Mouse (Mus musculus): ENCODE measurements around the gene Cux2.

The Cux2 gene

DNA sequence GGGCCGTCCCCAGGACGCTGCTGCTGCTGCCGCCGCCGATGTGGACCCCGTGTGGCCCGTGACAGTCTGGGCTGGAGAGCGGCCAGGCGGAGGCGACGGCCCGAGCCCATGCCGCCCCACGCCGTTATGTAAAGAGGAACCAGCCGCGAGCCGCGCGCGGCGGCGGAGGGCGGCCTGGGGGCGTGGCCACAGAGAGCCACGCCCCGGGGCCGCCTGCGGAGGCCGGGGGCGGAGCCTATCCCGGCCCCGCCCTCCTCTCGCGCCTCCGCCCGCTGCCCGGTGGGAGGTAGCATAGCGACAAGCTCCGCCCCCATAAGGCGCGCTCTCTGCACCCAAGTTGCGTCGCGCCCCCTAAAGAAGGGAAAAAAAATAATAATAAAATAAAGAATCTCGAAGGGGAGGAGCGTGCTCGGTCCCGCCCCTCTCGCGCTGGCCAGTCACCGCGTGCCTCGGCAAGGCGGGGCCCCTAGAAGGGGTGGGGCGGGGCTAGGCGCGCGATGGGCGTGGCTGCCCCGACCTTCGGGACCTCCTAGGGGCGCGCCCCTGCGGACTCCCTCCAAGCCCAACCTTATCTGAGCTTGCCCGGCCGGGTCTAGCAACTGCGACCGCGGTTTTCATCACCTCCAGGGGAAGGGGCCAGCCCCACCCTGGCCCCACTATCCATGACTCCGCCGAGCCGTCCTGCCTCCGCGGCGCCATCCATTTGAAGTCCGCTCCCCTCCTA lies 213.0 kb downstream of the Cux2 start:
- peak; percentile 74 to 80 for DNase-seq (ENCODE audit: low spot score in 2 of 2)

DNA sequence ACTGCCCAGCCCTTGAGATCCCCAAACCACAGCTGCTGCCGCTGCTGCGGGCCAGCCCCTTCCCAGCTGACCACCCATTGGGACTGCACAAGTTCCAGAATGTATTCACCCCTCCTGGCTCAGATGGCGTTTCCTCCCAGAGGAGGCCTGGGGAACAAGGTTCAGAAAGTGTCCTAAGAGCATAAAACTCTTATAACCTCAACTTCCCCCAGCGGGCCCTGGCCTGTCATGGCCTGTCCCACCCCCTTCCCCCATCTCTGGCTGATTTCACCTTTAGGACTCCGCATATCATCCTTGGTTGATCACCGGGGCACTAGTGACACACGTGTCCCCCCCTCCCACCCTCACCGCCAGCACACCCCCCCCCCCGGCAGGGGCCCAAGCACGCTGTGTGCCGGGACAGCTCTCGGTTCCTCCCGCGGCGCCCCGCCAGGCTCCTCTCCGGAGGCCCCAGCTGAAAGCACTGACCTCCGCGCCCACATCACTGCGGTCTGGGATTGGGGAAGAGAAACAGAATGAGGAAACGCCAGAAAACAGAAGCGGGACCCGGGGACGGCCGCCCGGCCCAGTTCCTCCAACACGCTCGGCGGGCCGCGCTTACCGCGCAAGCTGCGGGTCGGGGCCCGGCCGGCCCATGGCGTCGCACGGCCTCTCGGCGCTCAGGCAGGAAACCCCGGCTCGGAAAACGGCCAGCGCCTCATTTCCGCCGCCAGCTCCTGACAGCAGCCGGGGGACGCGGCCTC lies 213.8 kb downstream of the Cux2 start:
- peak in 1 of 2 experiments; percentile 68 for DNase-seq (ENCODE audit: low spot score in 2 of 2)

DNA sequence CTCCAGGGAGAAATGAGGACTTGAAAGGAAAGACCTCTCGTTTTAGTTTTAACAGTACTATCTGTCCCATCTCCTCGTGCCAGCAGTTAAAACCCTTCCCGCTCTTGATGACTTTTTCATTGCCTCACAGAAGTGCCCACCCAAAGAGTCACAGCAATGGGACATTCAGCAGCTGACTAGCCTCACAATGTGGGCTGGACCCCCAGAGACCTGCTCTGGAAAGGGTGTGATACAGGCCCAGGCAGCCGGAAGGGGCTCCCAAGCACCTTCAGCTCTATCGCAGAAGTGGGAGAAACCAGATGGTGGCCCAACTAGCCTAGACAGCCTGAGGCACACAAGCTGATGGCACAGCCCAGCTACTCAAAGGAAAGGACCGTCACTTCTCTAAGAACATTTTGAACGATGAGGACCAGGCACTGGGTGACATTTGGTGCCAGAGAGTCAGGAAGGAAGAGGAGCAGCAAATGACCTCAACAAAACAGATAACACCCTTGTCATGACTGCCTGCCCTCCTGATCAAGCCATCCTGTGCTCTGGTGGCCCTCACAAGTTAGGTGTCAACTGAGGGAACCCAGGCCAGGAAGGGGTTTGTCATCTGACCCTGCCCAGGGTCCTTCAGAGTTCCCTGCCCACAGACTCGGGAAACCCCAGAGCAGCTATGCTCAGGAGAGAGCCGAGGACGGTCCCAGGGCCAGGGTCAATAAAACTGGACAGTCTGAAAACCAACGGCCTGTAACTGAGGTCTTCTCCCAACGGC lies 214.7 kb downstream of the Cux2 start:
- DNase-seq (ENCODE audit: low spot score in 2 of 2) = no peak

DNA sequence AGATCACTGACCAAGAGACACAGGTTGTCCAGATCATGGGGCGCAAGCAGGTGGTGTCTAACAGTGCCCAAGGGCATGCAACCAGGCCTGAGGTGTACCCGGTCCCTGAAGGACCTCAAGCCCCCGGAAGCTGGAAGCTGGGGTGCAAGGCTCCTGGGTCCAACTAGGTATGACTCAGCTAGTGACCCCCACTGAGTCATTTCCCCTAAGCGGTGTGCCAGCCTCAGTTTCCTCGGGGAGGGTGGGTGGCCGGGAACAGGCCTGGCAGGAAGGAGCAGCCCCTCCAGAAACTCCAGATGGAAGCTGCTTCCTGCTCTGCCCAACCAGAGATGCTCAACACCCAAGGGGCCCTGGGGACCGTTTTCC lies 215.7 kb downstream of the Cux2 start:
- no peak for DNase-seq (ENCODE audit: low spot score in 2 of 2)

DNA sequence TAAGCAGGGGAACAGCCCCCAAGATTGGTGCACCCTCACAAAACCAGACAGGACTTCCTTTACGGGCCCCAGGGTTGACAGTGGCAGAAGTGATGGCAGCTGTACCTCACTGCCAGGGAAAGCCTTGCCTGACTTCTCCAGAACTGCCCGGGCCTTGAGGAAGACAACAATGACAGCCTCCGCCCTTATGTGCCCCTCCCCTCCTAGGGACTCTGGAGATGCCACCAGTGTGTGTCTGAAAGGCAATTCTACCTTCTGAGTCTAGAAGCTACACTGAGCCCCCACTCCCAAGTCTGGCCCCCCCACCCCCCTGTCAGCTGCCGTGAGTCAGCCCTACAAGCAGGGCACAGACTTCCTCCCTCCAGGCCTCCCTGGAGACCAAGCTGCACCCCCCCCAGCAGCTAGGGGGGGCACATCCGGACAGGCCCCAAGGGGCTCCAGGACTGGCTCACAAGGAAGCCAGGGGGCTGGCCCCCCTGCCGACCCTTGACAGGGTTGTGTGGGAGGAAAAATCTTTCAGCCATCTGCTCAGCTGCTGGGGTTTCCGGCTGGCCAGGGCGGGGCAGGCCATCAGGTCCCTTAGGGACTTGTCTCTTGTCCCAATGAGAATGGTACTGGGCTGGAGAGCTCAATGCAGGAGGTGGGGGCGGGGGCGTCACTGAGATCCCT lies 216.2 kb downstream of the Cux2 start:
- DNase-seq (ENCODE audit: low spot score in 2 of 2) = peak in 1 of 2 experiments; percentile 66

DNA sequence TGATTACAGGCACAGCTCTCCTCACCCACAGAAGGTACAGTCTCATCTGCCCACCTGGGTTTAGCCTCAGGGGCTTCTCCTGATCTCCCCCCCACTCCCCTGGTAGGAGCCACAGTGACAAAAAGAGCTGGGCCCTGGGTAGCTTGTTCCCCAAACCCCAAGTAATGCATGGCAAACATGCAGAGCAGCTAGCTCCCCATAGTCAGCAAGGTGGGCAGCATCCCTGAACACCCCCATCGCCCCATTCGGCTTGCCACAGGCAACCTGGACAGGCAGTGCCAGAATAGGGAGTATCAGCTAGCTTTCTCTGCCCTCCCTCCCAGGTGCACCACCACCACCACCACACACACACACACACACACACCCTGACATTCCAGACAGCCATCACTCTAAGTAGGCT lies 216.7 kb downstream of the Cux2 start:
- DNase-seq (ENCODE audit: low spot score in 2 of 2) = no peak

DNA sequence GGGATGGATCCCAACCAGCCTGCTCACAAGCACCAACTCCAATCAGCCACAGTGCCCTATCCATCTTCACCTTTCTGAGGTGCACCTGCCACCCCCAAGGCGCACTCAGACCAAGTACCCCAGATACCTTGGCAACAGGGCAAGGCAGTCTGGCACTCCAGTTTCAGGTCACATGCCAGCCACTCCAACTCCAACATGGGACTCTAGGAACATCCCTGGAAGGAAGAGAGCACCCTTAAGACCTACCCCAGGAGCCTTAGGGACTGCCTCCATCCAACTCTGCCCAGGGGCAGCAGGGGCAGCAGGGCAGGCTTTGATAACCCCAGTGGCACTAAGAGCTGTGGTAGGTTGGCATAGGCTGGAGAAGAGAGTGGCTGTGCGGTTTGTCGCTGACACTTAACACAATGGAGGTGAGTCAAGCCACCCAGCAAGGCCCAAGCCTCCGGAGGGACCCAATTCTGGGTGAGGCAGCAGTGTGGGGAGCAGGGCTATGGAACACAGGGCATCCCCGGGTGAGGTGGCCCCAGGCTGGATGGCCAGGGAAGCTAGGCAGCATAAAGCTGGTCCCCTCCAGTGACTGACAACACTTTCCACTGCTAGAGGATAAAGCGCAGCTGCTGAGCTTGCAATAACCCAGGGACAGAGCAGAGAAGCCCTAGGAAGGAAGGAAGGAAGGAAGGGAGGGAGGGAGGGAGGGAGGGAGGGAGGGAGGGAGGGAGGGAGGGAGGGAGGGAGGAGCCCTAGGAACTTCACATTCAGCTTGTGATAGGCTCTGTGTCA lies 217.3 kb downstream of the Cux2 start:
- DNase-seq (ENCODE audit: low spot score in 2 of 2) = no peak

DNA sequence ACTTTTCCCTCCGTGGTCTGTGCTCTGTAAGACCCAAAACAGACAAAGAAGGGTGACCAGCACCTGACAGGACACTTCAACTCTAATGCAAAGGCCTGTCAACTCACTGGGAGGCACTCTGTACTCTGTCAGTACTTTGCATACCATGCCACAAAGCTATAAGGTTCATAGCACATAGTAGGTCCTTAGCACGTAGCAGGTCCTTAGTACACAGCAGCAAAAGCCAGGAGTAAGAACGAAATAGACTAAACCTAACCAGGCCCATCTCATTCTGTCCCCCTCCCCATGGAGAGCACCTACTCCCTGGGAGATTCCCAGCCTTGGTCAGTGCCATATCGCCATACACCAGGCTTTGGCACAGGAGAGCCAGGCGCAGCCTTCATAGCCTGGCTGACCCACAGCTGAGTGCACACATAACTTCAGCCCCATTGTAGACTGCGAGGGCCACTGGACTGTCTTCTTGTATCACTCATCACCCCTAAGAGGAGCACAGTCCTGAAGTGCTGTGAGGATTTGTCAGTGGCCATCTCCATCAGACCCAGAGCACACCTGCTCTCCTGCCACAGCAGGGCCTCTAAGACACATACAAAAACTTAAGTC lies 218.8 kb downstream of the Cux2 start:
- no peak for DNase-seq (ENCODE audit: low spot score in 2 of 2)

DNA sequence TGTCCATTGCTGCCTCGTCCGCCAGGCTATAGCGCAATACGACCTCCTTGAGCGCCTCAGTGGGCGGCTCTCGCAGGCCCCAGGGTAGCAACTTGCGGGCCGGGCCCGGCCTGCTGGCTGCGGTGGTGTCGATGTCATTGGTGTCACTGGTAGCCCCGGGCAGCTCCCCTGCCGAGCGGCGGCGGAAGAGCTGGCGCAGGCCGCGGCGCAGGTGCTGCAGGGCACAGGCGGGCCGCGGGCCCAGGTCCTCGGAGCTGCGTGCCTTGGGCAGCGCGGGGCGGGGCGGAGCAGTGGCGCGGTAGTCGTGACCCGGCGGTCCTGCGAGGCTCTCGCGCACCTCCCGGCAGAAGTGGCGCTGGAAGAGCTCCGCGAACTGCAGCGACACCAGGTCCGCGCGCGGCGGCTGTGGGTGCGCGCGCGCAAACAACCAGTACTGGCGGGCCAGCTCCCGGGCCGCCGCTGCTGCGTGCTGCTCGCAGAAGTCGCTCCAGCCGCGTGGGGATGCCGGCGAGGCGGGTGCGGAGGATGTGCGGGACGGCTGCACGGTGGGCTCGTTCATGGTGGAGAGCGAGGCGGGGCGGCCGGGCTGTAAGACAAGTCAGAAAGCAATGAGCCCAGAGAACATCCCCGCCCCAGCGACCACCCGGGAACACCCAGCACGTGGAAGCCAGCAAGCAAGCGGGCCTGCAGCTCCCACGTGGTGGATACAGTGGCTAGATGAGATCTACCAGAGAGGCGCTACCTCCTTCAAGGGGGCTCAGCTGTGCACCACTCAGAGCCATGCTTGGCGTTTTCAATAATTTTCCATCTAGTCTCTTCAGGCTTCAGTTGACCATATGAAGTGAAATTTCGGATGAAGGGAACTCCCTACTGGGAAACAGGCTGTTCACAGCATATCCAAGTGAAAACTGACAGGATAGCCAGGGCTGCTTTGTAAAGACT lies 221.1 kb downstream of the Cux2 start:
- DNase-seq (ENCODE audit: low spot score in 2 of 2) = no peak

DNA sequence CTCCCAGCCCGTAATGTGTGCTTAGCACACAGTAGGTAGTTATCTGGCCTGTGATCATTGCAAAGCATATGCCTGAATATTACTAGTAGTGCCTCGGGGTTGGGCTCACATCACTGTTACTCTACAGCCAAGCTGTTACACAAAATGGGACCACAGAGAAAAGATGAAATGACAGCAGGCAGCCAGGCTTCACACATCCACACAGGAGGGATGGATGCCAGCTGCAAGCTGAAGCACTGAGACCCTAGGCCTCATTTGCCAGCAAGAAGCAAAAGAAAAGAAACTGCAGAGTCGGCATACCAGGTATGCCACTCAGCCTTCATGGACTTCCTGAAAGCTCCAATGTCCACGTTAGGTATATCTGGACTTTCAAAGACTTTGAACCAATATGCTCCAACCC lies 222.0 kb downstream of the Cux2 start:
- no peak for DNase-seq (ENCODE audit: low spot score in 2 of 2)

DNA sequence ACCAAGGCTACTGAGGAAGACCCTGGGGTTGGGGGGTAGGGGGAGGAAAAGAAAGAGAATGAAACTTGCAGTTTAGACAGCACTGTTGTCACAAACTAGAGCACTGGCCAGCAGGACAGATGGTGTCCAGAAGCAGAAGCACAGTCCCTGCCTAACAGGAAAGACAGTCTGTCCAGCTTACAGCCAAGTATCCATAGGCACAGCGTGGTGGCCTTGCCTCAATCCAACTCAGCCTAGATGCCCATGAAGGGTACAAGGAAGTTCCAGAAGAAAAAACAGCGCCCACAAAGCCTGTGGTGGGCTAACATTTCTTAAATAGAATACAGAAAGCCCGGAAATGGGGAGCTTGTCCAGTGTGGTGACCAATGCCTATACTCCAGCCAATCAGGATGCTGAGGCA lies 224.3 kb downstream of the Cux2 start:
- DNase-seq (ENCODE audit: low spot score in 2 of 2) = no peak

DNA sequence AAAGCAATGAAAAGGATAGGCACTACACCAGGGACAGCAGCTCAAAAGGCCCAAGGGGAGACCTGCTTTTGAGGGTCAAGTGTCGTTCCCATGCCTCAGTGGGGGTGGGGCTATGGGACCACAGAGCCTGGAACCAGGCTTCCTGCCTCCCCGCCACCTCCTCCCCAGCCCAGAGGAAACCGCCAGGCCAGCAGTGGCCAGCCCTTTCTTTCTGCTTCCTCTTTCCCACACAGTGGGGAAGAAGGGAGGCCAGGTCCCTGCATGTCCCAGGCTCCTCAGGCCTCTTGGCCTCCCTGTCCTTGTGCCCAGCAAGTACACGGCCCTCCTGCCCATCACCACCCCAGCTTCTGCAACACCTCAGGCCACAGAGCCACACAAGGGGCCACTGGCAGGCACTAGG lies 225.8 kb downstream of the Cux2 start:
- DNase-seq (ENCODE audit: low spot score in 2 of 2) = no peak

DNA sequence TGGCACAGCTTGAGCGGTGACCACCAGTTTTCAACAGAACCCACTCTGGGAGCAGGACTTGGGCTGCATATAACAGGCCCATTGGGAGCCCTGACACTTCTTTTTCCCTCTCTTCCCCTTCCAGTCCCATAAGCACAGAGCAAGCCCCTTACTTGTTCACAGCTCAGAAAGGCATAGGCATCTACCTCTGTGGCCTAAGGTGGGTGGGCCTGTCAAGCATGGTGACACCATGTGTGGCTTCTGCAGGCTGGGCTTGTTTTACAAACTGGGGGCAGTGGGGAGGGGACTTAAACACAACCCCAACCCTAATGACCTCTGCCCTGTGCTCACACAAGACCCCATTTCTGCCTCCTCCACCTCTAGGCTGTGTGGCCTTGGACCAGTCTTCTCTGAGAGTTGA lies 226.2 kb downstream of the Cux2 start:
- DNase-seq (ENCODE audit: low spot score in 2 of 2) = no peak

DNA sequence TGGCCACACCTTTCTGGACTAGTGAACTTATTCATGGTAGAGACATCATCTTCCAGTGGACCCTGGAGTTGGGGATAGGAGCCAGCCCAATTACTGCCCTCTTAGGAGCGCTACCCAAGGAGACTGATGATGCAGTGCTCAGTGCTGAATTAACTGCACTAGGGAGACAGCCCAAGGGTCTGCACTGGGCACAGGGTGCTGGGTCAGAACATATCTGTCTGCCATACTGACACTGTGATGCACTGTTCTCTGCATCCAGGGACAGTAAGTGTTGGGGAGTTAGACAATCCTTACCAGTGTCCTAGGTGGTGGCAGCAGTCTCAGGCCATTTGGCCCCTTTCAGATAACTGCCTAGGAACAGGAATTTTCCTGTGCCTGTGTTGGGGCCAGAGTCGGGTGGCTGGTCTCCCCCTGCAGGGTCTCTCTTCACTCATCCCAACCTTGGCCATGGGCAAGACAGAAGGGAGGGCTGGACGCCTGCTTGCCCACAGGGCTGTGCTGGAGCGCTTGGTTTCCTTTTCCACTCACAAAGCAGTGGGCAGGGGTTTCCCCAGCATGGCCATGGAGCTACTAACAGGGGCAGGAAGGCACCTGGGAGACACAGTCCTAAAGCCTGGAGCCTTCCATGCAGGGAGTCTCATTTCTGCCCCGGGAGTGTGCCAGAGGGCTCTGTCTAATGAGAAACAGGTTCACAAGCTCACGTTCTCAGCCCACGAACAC lies 227.0 kb downstream of the Cux2 start:
- peak in 1 of 2 experiments; percentile 6 for DNase-seq (ENCODE audit: low spot score in 2 of 2)

DNA sequence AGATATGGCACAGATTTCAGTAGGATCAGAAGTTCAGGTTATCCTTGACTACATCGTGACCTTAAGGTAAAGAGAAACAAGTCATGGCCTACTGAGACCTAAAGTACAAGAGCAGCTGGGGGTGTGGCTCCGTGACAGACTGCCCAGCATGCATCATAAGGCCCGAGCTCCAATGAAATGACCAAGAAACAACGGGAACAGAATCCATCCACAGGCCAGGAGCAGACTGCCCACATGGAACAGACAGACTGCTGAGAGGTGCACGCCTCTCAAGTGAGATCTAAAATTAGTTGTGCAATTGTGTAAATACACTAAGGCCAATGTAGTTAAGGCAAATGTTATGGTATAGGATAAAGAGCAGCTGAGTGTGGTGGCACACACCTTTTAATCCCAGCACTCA lies 228.3 kb downstream of the Cux2 start:
- no peak for DNase-seq (ENCODE audit: low spot score in 2 of 2)

DNA sequence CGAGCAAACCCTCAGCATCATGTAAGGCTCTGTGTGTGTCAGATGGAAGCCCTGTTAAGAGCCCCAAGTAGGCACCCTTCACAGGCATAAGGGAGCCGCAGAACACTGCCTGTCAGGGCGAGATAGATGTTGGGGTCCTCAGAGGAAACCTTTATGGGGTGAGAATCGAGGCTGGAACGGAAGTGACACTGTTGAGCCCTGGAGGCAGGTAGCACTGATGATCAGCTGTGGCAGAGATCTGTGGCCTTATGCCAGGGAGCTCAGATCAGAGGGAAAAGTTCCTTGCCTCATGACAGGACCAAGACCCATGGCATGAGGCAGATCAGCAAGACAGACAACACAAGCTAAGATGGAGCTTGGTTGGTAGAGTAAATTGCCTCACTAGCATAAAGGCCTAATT lies 228.8 kb downstream of the Cux2 start:
- DNase-seq (ENCODE audit: low spot score in 2 of 2) = no peak

DNA sequence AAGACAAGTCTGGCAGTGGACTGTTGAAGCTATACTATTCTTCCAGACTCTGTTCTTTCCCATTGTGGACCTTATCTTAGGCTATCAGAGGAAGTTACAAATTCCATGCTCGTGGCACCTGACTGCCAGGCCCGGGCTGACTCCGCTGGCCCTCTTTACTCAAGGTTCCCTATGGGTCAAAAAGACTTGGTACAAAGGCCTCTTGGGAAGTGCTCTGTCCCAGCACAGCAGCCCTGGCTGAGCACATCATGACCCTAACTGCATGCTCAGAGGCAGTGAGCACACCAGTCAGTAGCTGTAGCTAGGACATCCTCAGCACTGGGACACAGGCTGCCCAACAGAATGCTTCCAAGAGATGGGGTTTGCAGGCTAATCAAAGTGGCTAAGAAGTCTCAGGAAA lies 229.2 kb downstream of the Cux2 start:
- no peak for DNase-seq (ENCODE audit: low spot score in 2 of 2)

DNA sequence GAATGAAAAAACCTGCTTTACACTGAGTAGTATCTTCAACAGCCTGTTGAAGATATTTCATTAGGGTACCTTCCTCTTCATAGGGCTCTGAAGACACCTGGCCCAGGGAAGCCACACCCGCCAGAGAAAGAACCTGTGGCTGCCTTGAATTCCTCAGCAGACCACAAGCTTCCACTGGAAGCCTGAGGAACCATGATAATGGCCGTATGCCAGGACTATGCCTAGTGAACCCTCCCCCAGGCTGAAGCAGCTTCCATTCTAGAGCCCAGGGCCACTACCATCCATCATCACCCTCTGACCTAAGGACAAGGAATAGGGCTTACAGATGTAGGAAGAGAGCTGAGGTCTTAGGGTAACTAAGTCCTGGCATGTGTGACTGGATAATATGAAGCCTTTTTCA lies 229.7 kb downstream of the Cux2 start:
- no peak for DNase-seq (ENCODE audit: low spot score in 2 of 2)

DNA sequence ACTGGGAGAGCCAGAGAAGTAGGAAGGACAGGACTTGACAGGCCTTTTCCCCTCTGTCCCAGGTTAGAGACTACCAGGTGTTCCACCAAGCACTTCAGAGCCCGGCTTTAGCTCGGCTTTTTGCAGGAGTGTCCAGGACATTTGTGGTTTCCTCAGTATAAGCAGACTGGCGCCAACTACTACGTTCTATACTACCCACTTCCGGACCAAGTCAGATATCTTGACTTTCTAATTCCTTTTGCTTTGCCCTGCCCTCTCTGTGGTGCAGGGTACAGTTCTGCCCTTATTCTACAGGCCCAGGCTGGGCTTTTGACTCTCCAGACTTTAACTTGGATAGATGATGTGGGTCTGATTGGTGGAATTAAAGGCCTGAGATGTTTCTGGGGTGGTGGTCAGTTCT lies 230.3 kb downstream of the Cux2 start:
- DNase-seq (ENCODE audit: low spot score in 2 of 2) = no peak

Data from frontal cortex, postnatal 10 days (tissue).